Mouse (Mus musculus) left cerebral cortex, adult 11 months (tissue): ENCODE data around the gene Epha2.
A peak's percentile ranks its signal among the peaks of the same experiment; 100 is the strongest.

Source experiments
- DNase-seq: peaks from one replicate; pipeline ENCODE4 v3.0.0; 2022; ENCODE audit warnings: low spot score

Gene Epha2

DNA sequence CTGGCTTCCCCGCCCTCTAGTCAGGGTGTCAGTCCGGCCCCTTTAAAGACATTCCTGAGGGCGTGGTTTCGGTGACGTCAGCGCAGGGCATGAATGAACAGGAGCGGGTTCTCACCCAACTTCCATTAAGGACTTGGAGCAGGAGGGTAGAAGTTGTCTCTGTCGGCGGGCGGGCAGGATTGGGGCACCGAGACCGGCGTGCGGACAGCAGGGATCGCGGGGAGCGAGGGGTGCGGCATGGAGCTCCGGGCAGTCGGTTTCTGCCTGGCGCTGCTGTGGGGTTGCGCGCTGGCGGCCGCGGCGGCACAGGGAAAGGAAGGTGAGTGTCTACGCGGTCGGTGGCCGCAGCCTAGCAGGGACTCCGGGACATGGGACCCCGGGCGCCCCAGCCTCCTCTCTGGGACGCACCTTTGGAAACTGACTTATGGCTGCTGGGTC lies at the start of gene Epha2:
Gene Epha2, plus strand, starts transcription at position 125 of the 438 bp plus-strand sequence.
- peak; percentile 21 for DNase-seq

DNA sequence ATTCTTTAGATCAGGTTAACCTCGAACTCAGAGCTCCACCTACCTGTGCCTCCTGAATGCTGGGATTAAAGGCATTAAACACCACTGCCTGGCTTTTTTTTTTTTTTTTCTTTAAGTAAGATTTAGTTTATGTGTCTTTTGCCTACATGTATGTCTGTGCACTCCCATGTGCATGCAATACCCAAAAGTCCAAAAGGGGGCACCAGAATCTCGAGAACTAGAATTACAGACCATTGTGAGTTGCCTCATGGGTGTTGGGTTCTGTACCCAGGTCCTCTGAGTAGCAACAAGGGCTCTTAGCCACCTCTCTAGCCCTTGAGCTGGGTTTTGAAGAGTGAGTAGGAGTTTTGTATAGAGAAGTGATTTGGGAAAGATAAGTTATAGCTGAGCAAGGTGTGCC lies 48.4 kb upstream of the Epha2 start:
- DNase-seq = no peak

DNA sequence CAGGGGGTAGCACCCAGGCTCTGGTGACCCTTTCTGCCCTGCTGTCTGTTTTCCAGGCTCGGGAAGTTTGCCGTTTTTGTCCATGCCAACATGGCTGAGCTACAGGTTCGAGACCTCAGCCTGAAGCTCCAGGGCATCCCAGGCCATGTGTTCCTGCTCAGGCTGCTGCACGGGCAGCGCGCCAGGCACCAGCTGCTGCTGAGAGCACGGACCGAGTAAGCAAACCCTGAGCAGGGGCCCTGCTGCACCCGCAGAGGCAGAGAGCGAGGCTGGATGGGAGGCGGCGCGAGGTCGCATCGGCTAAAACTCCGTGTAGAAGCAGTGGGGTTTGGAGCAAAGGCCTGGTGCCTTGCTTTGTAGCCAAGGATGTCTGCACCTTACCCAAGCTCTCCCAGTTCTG lies 46.8 kb upstream of the Epha2 start:
- no peak for DNase-seq

DNA sequence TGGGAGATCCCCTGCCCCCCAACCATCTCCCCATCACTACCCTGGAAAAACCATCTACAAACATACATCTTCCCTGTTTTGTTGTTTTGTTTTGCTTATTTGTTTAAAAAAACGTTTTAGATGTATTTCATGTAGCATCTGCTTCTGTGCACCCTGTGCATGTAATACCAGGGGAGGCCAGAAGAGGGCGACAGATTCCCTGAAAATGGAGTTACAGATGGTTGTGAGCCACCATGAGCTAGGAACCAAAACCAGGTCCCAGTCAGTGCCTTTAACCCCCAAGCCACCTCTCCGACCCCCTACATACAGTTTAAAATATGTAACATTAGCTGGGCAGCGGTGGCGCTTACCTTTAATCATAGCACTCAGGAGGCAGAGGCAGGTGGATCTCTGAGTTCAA lies 43.6 kb upstream of the Epha2 start:
- no peak for DNase-seq

DNA sequence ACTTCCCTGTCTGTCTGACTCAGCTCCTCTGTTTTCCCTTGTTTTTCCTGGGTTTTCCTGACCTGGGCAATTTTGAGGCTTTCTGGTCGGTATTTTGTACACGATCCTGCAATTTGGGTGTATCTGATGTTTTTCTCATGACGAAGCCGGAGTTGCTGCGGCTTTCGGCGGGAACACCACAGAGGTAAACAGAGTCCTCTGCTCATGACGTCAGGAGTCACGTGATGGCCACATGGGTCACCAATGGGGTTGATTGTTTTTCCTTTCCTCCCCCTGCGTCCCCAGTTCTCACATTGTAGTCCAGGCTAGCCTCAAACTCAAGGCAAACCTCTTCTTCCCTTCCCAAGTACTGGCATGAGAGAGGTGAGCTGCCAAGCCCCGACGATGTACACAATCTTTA lies 41.6 kb upstream of the Epha2 start:
- DNase-seq = no peak

DNA sequence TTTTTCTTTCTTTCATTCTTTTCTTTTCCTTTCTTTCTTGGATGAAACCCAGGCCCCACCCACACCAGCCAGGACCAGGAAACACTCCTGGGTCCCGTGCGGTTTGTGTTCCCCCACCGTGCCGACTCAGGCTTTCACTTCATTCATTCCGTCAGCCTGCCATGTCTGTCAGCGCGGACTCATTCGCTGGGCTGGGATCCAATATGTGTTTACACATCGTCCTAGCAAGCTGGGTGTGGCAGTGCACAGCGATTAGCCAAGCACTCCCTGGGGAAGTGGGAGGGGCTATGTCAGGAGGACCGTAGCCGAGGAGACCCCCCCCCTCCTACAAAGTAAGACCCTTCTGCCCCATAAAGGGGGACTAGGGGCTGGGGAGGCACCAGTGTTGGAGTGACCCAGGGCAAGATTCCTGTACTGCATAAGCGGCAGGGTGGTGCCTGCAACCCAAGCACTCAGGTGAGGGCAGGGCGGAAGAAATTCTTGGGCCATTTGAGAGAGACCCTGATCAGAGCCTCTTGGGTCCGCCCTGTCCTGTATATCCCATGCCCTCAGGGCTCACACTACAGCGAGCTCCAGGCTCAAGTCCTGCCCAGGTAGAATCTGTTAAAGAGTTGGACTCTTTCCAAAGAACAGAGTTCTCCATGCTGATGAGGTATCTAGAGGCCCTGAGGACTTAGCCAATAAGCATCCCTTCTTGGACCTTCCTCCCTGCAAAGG lies 40.9 kb upstream of the Epha2 start:
- DNase-seq = no peak

DNA sequence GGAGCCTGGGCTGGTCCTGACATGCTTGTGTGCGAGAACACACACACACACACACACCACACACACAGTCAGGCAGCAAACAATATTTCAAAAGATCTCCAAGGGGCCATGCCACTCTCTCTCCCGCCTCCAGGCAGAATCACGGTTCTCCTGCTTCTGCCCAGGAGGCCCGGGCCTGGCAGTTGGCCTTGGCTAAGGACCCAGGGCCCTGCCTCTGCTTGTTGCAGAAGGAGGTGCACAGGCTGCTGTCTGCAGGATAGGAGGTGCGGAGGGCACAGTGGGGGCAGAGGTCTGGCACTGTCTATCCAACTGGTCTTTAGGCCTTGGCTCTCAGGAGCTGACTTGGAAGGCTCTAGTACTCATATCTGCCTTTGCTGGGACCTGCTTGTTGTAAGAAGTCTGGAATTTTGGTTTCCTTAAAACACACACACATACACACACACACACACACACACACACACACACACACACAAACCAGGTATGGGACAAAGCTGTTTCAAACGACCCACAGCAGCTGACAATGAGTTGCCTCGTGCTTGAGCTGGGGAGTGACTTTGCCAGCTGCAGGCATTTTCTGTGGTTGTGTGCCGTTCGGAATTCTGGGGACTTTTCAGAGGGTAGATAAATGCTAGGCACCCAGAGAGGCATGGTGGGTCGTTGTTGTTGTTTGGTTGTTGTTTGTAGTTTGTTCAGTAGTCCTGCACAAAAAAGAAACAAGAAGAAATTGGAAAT lies 38.0 kb upstream of the Epha2 start:
- DNase-seq = no peak

DNA sequence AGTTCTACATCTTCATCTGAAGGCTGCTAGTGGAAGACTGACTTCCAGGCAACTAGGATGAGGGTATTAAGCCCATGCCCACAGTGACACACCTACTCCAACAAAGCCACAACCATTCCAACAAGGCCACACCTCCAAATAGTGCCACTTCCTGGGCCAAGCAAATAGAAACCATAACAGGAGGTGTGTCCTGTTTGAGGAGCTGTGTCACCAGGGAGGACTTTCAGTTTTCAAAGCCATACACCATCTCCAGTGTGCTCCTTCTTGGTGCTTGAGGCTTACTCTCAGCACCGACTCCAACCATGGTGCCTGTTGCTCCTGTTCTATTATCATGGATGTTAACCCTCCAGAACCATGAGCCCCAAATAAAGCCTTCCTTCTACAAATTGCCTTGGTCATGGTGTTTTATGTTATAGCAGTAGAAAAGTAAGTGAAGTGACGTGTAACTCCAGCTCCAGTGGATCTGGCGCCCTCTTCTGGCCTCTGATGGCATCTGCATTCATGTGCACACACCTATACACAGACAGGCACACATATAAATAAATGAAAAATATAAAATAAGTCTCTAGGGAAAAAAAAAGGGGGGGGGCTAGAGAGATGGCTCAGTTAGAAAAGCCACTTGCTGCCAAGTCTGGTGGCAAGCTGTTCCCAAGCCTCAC lies 34.9 kb upstream of the Epha2 start:
- no peak for DNase-seq

DNA sequence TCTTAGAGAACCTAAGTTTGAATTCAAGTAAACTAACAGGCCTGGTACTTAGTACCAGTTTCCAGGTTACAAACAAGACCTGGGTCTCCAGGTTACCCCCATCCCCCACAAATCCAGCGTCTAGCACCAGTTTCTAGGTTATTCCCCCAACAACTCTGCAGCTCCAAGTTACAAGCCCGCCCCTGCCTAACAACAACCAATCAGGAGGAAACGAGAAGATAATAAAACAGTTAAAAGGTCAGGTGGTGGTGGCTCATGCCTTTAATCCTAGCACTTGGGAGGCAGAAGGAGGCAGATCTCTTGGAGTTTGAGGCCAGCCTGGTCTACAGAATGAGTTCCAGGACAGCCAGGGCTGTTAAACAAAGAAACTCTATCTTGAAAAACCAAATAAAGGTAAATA lies 33.8 kb upstream of the Epha2 start:
- DNase-seq = no peak

DNA sequence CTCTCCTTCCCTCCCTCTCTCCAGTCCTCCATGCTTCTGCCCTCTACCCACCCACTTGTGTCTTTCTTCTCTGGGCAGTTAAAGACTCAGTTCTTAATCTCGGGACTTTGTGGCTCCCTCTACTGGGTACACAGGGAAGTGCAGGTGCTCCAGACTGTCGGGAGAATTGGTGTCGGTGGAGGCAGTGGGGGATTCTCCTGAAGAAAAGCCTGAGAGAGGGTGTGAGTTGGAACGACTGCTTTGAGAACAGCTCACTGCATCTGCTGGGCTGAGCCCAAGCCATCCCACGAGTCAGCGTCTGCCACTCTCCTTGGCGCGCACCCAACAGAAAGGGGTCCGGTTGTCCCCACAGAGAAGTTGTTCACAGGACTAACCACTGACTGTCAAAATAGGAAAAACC lies 33.2 kb upstream of the Epha2 start:
- peak; percentile 35 for DNase-seq

DNA sequence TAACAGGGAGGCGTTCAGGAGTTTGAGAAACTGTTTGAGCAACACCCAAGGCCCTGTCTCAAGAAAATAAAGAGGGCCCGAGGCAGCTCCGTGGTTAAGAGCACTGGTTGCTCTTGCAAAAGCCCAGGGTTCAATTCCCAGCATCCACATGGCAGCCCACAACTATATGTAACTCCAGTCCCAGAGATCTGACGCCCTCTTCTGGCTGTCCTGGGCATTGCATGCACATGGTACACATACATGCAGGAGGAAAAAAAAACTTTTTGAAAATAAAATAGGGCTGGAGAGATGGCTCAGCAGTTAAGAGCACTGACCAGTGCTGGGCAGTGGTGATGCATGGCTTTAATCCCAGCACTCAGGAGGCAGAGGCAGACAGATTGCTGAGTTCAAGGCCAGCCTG lies 32.7 kb upstream of the Epha2 start:
- no peak for DNase-seq

DNA sequence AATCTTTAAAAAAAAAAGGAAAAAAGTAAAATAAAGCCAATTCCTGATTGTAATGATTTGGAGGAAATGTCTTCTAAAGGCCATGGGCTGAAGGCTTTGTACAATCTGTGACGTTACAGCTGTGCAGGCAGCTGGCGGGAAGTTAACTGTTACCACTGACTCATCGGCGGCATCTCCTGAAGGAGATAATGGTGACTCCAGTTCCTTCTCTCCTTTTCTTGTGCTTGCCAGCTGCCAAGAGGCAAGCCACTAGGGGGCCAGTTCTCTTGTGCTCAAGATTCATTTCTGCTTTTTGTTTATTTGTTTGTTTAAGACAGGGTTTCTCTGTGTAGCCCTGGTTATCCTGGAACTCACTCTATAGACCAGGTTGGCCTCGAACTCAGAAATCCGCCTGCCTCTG lies 32.0 kb upstream of the Epha2 start:
- no peak for DNase-seq

DNA sequence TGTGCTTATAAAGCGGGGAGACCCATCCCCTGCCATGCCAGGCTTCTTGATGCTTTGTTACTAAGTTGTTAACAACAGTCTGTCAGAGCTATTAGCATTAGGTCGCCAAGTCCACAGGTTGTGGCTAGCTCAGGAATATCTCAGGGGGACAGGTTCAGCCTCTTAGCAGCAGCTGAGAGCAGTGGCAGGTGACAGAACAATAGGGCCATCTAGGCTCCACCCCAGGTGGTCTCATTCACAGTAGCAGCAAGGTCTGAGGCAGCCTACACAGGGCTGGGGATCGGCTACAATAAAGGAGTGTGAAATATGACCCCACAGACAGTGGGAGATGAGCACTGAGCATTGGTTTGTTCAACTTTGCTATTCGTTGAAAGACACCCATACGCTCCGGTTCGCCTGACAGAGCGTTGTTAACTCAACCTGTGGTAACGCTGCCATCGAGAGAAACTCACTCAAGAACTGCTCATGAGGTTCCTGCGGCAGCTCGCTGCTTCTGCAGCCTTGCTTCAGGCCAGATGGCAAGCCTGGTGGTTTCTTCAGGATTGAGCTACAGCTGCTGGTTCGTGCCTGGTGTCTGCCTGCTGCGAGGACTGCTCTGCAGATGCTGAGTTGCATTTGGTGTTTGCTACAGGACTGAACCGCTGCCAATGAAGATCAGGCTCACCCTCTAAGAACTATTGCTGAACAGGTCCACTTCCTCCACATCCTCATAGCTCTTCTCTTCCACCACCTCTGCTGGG lies 30.7 kb upstream of the Epha2 start:
- no peak for DNase-seq

DNA sequence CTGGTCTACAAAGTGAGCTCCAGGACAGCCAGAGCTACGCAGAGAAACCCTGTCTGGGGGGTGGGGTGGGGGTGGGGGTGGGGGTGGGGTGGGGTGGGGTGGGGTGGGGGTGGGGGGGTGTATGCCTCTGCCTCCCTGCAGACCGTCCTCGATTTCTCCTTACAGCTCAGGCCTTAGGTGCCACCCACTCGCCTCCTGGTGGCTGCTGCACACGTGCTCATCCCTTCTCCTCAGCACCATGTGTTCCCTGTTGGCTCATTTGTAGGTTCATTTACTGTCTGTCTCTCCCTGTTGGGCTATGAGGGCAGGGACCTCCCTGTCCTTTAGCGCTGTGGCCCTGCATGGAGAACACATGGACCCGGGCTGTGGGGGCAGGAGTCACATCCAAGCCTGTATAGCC lies 29.8 kb upstream of the Epha2 start:
- DNase-seq = no peak

DNA sequence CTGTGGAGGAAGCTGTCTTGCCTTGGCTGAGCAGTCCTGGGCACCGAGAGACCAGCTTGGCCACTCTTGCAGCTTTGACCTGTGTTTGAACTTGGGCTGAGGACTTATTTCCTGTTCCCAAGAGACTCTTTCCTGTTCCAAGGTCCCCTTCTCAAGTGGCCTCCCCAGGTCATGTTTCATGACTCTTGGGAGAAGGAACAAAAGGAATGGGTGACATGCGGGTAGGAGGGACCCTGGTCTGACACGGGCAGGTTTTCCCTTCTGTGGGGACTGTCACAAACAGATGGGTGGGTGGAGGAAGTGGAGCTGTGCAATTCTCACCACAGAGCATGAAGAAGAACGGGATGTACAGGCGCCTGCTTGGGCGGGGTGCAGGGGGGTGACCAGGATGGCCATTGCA lies 29.3 kb upstream of the Epha2 start:
- no peak for DNase-seq

DNA sequence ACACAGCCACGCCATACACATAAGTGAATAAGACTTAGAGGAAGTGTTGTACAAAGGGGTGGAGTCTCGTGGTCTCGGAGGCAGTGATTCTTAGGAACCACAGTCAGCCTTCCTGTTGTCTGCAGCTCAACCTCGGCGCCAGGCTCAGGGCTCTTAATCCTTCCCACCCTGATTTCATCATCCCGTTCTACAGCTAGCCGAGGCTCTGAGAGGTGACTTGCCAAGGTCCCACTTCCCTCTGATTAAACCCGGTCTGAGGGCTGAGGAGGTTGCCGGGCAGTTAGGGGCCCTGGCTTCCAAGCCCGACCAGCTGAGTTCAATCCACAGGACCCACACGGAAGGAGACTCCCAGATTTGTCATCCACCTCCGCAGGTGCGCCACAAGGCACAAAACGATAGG lies 28.2 kb upstream of the Epha2 start:
- no peak for DNase-seq

DNA sequence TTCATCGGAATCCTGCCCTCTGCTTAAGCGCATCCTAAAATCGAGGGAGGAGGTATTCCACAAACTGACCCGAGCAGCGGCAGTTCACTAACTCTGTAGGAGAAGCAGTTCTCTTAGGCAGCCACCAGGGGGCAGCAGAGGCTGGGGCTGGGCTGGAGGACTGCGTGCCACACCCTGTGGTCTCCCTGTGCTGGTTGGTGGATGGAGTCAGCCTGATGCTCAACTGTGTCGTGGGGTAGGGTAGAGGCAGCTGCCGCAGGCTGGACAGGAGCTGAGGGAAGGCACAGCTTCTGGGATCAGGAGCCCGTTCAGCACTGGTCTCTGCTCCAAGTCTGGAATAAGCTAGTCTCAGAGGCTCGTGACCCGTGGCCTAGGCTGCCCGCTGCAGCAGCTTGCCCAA lies 27.7 kb upstream of the Epha2 start:
- DNase-seq = peak; percentile 34

DNA sequence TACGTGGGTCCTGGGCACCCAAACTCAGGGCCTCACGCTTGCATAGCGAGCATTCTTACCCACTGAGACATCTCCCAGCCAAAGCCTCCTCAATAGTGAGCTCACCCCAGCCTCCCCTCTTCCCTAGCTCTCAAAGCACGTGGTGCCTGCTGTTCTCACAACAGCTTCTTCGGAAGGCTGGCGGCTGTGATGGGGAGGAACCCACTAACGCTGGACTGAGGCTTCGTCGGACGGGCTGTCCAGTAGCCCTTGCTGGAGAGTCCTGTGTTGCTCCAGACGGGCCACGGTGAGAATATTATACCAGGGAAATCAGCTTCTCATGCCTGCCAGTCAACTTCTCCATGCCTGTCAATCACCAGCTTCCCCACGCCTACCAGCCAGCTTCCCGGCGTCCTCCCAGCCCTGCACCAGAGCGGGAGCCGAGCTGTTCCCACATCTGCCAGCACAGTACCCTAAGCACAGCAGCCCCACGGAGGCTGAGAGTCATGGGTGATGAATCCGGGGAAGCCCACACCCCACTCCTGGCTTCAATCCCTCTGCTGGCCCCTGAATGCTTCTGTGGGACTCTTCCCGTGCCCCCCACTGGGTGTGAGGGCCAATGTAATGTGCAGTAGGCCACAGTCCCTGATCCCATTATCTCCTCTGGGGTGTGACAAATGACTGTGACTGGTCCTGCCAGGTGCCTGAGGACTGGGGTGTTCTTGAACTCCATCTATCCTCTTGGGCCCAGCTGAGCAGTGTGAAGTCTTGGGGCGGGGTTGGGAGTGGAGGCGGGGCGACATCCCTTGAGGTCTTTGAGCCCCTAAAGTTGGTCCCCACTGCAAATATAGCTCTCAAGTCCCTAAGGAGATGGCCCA lies 26.3 kb upstream of the Epha2 start:
- DNase-seq = no peak

DNA sequence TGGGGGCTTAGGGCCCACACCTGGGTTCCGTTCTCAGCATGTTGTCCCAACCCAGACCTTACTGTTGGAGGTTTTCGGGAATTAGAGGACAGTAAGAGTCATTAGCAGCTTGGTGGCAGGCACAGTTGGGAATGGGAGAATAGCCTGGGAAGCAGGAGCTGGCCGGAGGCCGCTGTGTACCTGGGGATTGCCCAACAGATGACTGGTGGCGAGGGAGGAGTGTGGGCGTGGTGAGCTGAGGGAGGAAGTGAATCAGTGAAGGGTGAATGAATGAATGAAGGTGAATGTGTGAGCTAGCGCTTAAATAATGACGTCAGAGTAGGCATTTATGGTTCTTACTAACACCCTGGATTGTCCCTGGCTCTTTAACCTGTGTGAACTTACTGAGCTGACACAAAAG lies 23.9 kb upstream of the Epha2 start:
- DNase-seq = no peak

DNA sequence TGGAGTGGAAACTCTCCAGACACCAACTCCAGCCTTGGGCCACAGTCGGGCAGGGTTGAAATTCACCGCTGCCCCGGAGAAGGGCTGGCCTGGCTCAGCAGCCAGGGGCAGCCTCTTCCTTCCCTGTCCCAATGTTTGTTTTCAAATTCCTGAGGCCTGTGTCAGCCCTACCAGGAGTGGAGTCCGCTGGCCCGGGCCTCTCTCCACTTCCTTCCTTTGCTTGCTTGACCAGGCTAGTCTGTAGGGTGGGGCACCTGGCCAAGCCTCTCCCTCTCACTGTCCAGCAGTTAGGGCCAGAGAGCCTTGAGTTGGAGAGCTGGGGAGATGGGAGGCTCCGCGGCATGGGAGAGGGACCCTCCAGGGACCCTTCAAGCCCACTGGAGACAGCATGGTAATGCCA lies 22.9 kb upstream of the Epha2 start:
- DNase-seq = no peak

DNA sequence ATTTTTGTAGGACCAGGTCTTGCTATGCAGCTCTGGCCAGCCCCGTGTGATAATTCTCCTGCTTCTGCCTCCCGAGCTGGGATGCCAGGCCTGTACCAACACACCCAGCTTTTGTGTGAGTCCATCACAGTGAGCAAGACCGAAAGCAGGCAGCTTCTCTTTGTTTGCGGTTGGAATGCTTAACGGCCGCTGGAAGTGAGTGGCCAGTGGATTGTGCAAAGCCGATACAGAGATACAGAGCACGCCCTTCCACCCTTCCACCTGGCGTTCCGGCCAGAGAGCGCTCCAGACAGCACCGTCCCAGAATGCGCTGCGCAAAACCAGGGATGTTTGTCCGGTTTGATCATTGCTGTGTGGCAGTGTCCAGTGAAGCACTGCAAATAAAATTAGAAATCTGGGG lies 21.7 kb upstream of the Epha2 start:
- DNase-seq = no peak

DNA sequence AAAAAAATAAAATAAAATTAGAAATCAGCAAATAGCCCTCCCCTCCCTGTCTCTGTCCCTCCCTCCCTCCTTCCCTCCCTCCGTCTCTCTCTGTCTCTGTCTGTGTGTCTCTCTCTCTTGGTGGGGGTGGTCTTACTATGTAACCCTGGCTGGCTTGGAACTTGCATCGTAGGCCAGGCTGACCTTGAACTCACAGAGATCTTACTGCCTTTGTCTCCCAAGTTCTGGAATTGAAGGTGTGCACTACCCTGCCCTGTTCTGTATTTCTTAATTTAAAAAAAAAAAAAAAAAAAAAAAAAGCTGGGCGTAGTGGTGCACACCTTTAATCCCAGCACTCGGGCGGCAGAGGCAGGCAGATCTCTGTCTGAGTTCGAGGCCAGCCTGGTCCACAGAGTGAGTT lies 21.3 kb upstream of the Epha2 start:
- no peak for DNase-seq
